19 mouse cellular contexts compared by ENCODE assay signal in genomic region chr2:68966360-68966759, GRCm38 (mm10).
"Had no signal": no experiment of that assay in that cellular context is flagged by ENCODE, and none has a peak within 500 bp of the region (broad histone marks: within the 10 kb centered on the region; RNA-seq: fewer than 3 reads in every experiment).

No protein-coding gene starts in this region.

- H3K27me3 ChIP-seq: intestine, embryonic 15.5 days; kidney, embryonic 15.5 days; liver, embryonic 13.5 days; neural tube, embryonic 12.5 days; neural tube, embryonic 15.5 days had no signal

- H3K4me3 ChIP-seq: intestine, embryonic 15.5 days; kidney, embryonic 15.5 days; liver, embryonic 13.5 days; neural tube, embryonic 12.5 days; neural tube, embryonic 15.5 days had no signal

- ATAC-seq: intestine, embryonic 15.5 days had no signal

- H3K9me3 ChIP-seq: intestine, embryonic 15.5 days had no signal

- H3K36me3 ChIP-seq: intestine, embryonic 15.5 days; neural tube, embryonic 12.5 days had no signal

- H3K9ac ChIP-seq: intestine, embryonic 15.5 days; kidney, embryonic 15.5 days; liver, embryonic 13.5 days; neural tube, embryonic 12.5 days; neural tube, embryonic 15.5 days had no signal

- H3K4me1 ChIP-seq: intestine, embryonic 15.5 days; neural tube, embryonic 12.5 days; neural tube, embryonic 15.5 days had no signal

- DNase-seq: kidney, adult 11 months; kidney, adult 8-10 months; kidney, postnatal 10 days; kidney, postnatal 36 days; layer of hippocampus, adult 9-11 months; liver, embryonic 13.5 days; lung, adult 2 months; lung, postnatal 14 days; lung, postnatal 4 days; right cerebral cortex, adult 18-20 months; right cerebral cortex, postnatal 14 days; right cerebral cortex, postnatal 4 days; thymus, adult 18-20 months; thymus, postnatal 4 days had no signal

- H3K27ac ChIP-seq: intestine, embryonic 15.5 days; kidney, embryonic 15.5 days; liver, embryonic 13.5 days; neural tube, embryonic 12.5 days; neural tube, embryonic 15.5 days; stomach, postnatal 0 days had no signal

- H3K4me2 ChIP-seq: intestine, embryonic 15.5 days; kidney, embryonic 15.5 days; liver, embryonic 13.5 days; neural tube, embryonic 12.5 days; neural tube, embryonic 15.5 days had no signal
